Mouse (Mus musculus) layer of hippocampus, postnatal 10 days (tissue): ENCODE results near the gene Dhcr24. TPM values are rescaled to one million over a fixed set of nuclear protein-coding genes. Genes with fewer than 3 reads are reported as not detected.

ENCODE experiments used
- DNase-seq, 2 experiments: peaks; one replicate each; pipeline ENCODE4 v3.0.0; 2021; ENCODE audit warnings: low spot score in 2 of 2
- long read RNA-seq: library from polyadenylated mRNA; stranded (forward); transcript quantifications from one replicate; pipeline ENCODE4 v2.0.0, GENCODE M21; 2023
- total RNA-seq, 2 experiments: library from RNA; stranded (reverse); gene quantifications; 2 replicates each; pipeline ENCODE4 v1.2.3; 2021

The Dhcr24 gene
- 10 to 100 TPM; 94.3 to 97.7 TPM for total RNA-seq
- long read RNA-seq, full-length matches to known transcripts, result 28 of 48 reads
- long read RNA-seq, partial matches to known transcripts, result 18 of 48 reads
- long read RNA-seq, other reads (novel, unspliced or antisense), result 2 of 48 reads

DNA sequence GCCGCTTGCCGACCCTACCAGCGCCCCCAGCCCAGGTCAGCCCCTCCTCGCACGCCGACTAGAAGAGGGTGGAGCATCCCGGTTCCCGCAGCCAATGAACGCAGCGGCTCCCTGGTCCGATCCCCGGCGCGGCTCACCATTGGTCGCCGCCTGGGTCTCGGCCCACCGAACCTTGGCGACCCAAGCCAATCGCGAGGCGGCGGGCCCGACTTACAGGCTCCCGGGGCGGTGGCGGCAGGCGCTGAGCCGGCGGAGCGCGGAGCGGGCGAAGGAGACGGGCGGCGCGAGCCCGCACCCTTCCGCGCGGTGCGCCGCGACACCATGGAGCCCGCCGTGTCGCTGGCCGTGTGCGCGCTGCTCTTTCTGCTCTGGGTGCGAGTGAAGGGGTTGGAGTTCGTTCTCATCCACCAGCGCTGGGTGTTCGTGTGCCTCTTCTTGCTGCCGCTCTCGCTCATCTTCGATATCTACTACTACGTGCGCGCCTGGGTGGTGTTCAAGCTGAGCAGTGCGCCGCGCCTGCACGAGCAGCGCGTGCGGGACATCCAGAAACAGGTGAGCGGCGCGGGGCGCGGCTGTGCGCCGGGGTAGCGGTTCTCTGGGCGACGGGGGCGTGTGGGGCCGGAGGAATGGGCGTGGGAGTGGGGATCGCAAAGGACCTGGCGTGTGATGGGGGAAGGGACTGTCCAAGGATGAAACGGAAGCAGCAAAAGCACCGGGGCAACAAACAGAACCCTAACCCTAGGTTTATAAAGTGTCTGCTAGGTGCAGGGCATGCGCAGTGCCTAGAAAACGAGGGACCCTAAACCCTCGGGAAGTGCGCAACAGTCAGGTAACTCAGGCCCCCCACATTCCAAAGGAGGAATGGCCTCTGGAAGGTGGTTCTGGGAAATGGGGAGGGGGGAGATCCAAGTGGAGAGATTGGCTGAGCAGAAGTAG lies at the start of gene Dhcr24:
Dhcr24 (plus strand) TSS at position 193 of the 936 bp plus-strand sequence.
- DNase-seq, result peak; percentile 92 to 96

DNA sequence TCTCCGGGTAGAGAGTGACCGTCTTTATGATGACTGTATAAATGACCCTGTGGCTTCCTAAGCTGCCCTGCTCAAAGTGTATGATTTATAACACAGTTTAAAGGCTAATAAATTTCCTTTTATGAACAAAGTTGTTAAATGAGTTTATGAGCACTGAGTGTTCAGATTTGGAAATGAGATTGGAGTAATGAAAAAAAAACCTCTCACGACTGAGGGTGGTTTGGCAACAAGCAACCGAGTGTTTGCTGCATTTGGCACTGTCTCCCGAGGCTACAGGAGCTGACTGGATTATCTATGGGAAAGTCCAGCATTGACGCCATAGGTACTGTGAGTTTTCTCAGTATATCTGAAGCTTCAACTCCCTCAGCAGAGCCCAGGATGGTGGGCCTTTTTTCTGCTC lies 46.2 kb upstream of the Dhcr24 start:
- DNase-seq, result no peak

DNA sequence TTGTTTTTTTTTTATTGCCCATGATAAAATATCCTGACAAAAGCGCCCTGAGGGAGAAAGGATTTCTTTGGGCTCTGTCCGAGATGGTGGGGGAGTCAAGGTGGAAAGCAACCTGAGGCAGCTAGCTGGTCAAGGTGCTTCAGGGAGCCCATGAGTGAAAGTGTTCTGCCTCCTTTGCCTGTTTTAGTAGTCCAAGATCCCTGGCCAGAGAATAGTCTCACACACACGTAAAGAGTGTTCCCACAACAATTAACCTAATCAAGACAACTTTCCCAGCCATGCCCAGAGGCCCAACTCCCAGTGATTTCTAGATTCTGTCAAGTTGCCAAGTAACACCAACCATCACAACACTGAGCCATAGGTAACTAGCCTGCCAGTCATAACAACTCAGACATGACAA lies 38.3 kb upstream of the Dhcr24 start:
- no peak for DNase-seq

DNA sequence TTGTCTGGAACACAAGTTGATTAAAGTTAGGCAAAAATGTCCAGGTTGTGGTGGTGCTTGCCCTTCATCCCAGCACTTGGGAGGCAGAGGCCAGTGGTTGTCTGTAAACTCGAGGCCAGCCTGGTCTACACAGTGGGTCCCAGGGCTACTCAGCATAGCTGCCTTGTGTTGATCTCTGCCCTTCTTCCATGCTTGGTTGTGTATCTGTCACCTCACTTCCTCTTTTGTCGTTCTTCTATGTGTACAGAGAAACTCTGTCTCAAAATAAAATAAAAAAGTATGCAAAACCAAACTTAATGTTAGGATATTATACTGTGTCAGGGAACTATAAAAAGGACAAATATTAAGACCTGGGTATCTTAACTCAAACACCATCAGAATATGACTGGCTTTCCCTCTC lies 36.7 kb upstream of the Dhcr24 start:
- no peak for DNase-seq

DNA sequence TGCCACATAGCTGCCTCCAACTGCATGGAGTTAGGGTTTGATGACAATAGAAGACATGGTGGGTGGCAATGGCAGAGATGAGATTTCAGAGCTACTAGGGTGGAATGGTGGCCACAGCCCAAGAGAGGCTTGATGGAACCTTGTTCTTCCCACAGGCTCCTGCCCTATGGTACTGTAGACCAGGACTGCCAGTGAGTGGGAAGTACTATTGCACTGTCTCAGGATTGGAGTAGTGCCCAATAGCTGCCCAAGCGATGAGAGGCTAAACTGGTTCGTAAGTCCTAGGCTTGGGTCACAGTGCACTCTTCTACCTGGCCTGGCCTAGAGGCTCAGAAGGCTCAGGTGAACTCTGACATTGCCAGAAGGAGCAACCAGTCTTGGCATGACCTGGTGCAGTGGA lies 35.8 kb upstream of the Dhcr24 start:
- DNase-seq, result no peak

DNA sequence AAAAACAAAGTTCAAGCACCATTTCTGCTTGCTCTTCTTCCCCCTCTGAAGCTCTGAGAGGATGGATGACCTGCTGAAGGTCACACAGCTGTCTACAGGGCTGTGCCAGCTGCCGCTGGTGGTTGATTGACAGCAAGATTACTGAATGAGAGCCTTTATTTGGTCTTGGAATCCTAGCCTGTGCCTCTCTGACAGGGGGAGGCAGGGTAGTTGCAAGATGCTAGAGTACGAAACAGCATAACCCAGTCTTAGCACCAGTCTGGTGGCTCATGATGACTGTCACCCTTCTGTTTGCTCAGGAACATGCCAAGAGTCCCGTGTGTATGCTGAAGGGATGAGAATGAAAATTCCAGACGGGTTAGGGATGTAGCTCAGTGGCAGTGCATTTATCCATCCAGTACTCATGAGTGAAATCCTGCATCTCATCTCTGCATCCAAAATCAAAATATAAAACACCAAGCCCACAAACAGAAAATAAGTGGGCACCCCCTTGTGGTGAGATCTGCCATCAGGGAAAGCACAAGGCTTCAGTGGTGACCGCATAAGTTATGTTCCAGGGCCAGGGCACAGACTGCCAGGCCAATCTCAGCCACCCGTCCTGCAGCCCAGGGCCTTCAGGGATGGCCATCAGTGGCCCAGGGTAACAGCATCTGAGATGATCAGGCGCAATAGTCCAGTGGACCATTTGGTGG lies 32.8 kb upstream of the Dhcr24 start:
- DNase-seq, result peak; percentile 36 to 61

DNA sequence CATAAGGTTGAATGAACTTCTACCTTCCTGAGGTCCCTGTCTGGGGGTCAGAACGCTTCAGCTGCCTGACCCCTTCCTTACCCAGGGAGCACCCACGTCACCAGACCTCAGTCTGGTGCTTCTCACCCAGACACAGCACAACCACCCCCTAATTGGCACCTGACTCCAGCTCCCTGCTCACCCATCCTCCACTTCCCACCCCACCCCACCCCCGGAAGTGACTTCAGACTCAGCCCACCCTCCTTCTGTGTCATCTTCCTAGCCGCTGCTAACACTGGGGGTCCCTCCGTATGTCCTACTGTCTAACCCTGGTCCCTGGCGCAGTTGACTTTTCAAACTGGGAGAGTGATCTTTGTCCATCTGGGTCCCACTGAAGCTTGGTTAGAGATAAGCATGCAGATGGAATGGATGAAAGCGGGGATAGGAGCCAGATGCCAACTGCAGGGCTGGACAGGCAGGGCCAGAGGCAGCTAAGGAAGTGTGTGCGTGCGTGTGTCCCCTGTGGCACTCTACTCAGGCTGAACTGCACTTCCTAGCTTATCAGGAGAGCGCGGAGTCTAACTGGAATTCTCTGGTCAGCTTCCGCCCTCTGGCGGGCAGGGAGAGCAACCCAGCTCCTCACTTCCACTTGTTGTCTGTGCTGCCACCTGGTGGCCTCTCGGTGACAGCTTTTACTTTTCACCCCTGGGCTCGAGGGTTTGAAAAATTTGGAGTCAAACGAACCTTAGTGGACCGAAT lies 31.3 kb upstream of the Dhcr24 start:
- DNase-seq, result peak; percentile 95 to 96

DNA sequence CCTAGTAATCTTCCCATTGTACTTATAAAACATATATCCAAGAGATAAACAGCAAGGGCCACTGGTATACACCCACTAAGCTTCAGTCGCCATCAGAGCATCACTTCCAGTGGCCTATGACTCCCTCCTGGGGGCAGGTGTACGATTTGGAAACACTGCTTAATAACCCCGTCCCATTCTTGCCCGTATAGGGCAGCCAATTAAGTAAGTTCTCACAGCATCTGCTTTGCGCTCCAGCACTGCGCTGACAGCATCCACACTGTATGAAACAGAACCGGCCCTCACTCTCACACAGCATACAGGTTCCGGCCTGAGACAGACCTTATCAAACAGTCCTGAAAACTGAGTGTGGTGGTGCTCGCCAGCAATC lies 30.7 kb upstream of the Dhcr24 start:
- DNase-seq, result no peak

DNA sequence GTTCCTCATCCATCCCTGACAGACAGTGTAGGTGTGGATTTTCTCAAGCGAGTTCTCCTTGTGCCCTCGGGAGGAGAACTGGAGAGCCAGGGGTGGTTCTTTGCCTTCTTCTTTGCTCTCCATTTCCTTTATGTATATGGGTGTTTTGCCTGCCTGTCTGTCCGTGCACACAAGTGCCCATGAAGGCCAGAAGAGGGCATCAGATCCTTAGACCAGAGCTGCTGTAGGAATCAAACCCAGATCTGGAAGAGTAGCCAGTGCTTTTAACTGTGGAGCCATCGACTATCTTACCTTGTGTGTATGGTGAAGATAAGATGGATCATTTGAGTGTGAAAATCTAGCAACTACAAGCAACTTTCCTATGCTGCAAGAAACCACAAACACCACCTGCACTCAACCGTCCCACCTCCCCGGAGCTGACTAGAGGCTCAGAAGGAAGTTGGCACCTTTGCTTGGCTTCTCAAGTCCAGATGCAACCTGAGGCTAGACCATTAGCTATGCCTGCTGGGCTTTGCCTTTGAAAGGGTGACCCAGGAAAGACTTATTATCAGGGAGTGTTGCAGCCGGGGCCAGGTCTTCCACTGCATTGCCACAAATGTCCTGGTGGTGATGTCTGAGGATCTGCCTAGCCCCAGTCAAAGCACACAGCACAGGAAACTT lies 27.3 kb upstream of the Dhcr24 start:
- DNase-seq, result no peak

DNA sequence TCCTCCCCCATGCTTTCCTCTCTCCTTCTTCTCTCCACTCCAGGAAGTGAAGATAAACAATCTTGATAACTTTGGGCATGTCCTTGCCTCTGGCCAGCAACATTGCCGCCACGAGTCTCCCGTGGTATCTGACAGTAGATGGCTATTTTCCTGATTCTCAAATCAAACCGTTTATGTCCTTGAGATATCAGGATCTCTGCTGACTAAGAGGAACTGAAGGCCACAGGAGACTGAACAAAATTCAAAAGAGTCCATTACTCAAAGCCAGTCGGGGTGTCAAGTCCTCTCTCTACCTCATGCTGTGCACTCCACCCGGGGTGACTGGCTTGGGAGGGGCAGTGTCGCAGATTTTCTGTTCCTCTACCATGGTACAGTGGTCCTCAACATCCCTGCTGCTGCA lies 26.6 kb upstream of the Dhcr24 start:
- DNase-seq, result no peak

DNA sequence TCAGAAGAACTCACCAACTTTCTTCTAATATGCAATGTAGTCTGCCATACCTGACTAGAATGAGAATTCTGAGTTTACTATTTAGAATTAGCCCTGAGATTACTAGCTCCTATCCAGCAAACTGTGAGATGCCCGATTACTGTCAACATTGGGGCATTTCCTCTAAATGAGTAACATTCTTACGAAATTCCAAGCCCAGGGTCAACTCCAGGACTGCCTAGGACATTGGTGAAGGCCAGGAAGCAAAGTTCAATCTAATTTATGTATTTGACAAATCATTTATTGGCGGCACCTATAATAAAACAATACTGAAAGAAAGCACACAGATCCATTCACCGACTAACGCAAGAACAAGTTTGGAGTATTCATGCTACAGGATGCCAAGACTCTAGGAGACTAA lies 21.1 kb upstream of the Dhcr24 start:
- DNase-seq, result no peak

DNA sequence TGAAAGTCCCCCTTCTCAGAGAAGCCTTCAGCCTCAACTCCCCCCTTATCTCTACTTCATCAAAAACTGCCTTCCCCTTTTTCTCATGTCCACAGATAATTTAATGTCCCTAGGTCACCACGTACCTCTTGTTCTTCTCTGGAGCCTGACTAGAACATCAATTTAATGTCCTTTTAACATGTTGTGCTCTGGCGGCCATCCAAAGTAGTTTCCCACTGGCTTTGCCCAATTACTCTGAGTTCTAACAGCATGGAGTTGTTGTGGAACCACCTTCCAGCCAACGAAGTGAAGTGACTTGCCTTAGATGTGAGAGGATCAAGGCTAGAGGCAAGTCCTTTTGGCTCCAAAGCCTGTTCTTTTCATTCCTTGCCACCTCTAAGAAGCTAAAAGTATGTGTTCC lies 19.3 kb upstream of the Dhcr24 start:
- no peak for DNase-seq

DNA sequence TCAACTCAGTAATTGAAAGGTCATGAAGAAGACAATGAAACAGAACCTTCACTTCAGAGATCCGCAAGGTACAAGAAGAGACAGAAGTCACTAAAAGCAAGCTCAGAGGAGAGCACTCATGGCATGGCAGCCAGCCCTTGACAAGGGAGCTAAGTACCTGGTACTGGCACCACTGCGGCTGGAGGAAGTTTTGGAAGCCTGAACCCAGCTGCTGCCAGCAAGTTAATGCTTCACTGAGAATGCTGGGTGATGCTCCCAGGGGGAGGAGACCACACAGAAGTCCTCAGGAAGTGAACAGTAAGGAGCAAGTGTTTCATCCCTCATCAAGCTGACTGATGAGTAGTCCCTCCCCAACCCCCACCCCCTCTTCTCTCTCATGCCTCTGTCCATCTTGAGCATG lies 18.6 kb upstream of the Dhcr24 start:
- DNase-seq, result no peak

DNA sequence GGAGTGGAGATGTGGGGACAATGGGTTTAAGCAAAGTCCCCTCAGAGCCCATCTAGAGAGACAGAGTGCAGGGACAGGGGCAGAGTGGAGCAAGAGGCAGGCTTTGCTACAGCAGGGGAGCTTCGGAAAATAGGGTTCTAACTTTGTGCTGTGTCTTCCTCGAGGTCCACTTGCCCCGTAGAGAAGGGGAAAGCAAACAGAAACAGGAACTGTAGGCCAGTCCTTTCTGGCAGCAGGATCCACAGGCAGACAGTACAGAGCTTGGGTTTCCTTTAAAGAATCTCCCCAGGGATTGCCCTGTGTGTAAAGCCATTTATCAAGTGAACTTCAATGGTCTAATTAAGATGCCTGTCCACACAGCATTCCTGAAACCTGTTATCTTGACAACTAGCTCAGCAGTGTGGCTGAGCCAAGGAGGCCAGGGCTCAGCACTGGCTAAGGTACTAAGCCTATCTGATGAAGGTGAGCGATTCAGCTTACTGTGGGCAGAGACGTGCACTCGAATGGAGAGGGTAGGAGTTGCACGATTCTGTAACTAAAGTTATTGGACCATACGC lies 14.9 kb upstream of the Dhcr24 start:
- no peak for DNase-seq

DNA sequence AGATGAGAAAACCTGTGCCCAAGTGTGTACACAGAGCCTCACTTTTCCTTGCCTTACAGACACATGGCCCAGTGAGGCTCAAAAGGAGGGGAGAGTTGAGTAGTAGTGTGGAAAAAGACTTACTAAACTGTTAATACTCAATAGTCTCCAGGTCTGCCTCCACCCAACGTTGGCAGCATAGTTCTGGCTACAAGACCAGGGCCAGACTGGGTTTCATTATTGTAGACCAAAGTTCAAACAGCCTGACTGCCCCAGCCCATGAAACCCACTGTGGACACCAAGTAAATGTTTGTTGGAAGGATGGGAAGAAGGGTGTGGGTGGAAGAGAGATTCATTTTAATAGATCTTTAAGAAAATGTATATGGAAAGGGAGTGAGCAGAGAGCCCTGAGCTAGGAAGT lies 13.9 kb upstream of the Dhcr24 start:
- DNase-seq, result no peak

DNA sequence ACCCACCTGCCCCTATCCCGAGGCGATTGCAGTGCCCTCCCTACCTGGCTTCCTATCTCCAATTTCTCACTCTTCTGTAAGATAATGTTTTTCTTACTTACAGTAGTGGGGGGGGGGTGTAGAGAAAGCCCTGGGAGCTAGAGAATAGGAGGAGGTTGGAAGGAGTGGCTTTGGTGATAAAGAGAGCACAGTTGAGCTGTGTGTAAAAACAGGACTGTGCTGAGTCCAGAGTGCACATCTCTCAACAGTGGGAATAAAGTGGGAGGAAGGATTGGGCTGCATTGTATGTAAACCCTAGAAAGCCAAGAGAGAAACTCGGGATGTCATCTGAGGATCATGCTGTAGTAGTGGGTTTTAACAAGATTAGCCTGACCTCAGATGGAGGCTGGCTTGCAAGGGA lies 12.7 kb upstream of the Dhcr24 start:
- DNase-seq, result no peak

DNA sequence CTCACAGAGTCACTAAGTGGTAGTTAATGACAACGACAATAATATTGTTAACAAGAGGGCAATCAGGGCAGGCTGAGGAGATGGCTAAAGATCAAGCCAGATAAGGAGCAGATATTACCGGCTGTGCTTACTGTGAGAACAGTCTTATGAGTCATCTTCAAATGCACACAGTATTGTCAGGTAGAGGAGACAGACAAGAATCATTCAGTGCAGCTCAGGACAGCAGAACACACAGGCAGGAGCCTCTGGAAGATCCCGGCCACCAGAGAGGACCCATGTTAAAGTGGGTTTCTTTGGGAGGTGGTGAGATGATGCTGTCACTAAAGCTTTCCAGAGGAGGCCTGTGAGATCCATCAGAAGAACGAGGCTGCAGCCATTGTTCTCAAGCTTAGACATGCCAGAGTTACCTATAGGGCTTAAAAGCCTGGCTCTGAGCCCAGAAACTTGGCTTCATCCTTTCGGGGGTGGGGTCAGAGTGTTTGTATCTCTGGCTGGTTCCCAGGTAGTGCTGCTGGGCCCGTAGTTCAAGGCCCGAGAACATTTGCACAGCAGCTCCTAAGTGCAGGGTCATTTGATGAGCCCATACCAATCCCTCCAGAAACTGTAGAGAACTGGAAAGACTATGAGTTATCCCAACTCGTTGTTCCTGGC lies 10.2 kb upstream of the Dhcr24 start:
- DNase-seq, result no peak

DNA sequence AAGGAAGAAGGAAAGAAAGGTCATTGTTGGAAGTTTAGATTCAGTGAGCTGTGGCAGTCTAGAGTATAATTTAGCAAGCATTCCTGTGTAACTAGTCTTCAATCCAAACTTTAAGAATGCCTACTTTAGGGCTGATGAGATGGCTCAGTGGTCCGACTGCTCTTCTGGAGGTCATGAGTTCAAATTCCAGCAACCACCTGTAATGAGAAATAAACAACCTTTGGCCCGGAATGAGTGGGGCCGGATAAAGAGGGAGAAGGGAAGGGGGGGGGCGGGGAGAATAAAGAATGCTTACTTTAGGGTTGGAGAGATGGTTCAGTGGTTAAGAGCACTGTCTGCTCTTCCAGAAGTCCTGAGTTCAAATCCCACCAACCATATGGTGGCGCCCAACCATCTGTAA lies 3.6 kb upstream of the Dhcr24 start:
- no peak for DNase-seq

DNA sequence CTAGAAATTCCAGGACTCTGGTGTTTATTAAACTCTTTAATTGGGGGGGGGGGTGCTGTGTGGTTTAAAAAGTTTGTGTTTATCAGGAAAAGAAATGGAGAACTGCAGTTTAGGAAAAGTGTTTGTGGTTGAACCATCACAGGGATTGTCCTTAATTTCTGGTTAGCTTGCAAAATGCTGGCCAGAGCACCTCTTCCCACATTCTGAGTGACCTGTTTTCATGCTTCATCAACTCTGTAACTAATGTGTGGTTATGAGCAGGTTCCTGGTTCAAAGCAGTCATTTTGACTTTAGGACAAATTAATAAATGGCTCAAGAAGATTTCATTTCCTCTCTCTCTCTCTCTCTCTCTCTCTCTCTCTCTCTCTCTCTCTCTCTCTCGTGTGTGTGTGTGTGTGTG lies 2.9 kb upstream of the Dhcr24 start:
- no peak for DNase-seq
